Mouse (Mus musculus) cortical plate, adult 2 months (tissue): ENCODE measurements around the gene Gm45062. TPM values are rescaled to one million over a fixed set of nuclear protein-coding genes. Genes with fewer than 3 reads are reported as not detected.
A peak's percentile ranks its signal among the peaks of the same experiment; 100 is the strongest.

Source experiments
- H3K27ac ChIP-seq: fragments of 200-500 bp; 2 replicates; pipeline ENCODE4 v1.5.1; 2012; ENCODE audit warnings: low read length, control low read depth, inconsistent platforms; ENCODE audit not compliant: insufficient read depth
- H3K4me1 ChIP-seq: fragments of 200-500 bp; 2 replicates; pipeline ENCODE4 v1.6.1; 2011; ENCODE audit warnings: low read length; ENCODE audit not compliant: control insufficient read depth, insufficient read depth
- H3K4me3 ChIP-seq: fragments of 200-500 bp; 2 replicates; pipeline ENCODE4 v1.5.1; 2011; ENCODE audit warnings: mild to moderate bottlenecking, low read length, control low read depth; ENCODE audit not compliant: insufficient read depth
- CTCF ChIP-seq: fragments of 200-500 bp; IDR thresholded peaks from 2 replicates; pipeline ENCODE4 v1.5.1; 2011; ENCODE audit warnings: mild to moderate bottlenecking, control low read depth, low read length; ENCODE audit not compliant: insufficient read depth; ENCODE audit errors: extremely low read depth
- POLR2A ChIP-seq: fragments of 200-500 bp; IDR thresholded peaks from 2 replicates; pipeline ENCODE4 v1.6.1; 2011; ENCODE audit warnings: mild to moderate bottlenecking, low read length, control low read depth; ENCODE audit not compliant: insufficient read depth; ENCODE audit errors: extremely low read depth
- polyA plus RNA-seq: library from polyadenylated mRNA; depleted of rRNA; stranded (reverse); fragments of >200 nt; gene quantifications from 2 replicates; pipeline ENCODE4 v1.2.3, GENCODE M21; 2012

Gm45062 gene
- polyA plus RNA-seq, 1 experiment, result 21.9 TPM

GRCm38 (mm10) chr6:8347154-8347553, 87.9 kb downstream of the Gm45062 start:
- Histone ChIP-seq H3K27ac (no peak overlapping the region), H3K4me1 (no peaks in the 10 kb centered on the region), H3K4me3 (no peak overlapping the region)
- TF ChIP-seq POLR2A, result no peak
- TF ChIP-seq CTCF, result no peak

GRCm38 (mm10) chr6:8348344-8348743, 89.1 kb downstream of the Gm45062 start:
- Histone ChIP-seq H3K4me1 (peaks cover under 1% of the 10 kb centered on the region; the same call in 1 of the 2 replicates), H3K4me3 (no peak overlapping the region), H3K27ac (no peak overlapping the region)
- TF ChIP-seq POLR2A (no peak), CTCF (no peak)

GRCm38 (mm10) chr6:8349060-8349670, 89.9 kb downstream of the Gm45062 start:
- no peak overlapping the region for H3K27ac ChIP-seq
- no peak for TF ChIP-seq CTCF
- H3K4me1 ChIP-seq, result peaks cover 6% of the 10 kb centered on the region
- no peak overlapping the region for H3K4me3 ChIP-seq

GRCm38 (mm10) chr6:8351507-8351906, 92.3 kb downstream of the Gm45062 start:
- Histone ChIP-seq H3K27ac (no peak overlapping the region), H3K4me1 (peaks cover 6% of the 10 kb centered on the region), H3K4me3 (no peak overlapping the region)
- TF ChIP-seq CTCF (no peak), POLR2A (no peak)

- Histone ChIP-seq H3K4me1 (peaks cover 6% of the 10 kb centered on the region), H3K4me3 (no peak overlapping the region), H3K27ac (no peak overlapping the region)
- TF ChIP-seq POLR2A (no peak), CTCF (no peak)
Observed at GRCm38 (mm10) chr6:8352533-8353168, 93.4 kb downstream of the Gm45062 start.

- Histone ChIP-seq H3K4me3 (no peak overlapping the region), H3K4me1 (peaks cover 6% of the 10 kb centered on the region), H3K27ac (peak overlapping the region; percentile 49)
- no peak for TF ChIP-seq POLR2A
- TF ChIP-seq CTCF, result no peak
Observed at GRCm38 (mm10) chr6:8353461-8353860, 94.2 kb downstream of the Gm45062 start.

GRCm38 (mm10) chr6:8354846-8355245, 95.6 kb downstream of the Gm45062 start:
- TF ChIP-seq CTCF (no peak), POLR2A (no peak)
- Histone ChIP-seq H3K4me1 (peaks cover 6% of the 10 kb centered on the region), H3K27ac (no peak overlapping the region), H3K4me3 (no peak overlapping the region)

- peaks cover 6% of the 10 kb centered on the region for H3K4me1 ChIP-seq
- TF ChIP-seq CTCF, result no peak
- no peak for TF ChIP-seq POLR2A
- no peak overlapping the region for H3K27ac ChIP-seq
- no peak overlapping the region for H3K4me3 ChIP-seq
Observed at GRCm38 (mm10) chr6:8358232-8358631, 99.0 kb downstream of the Gm45062 start.

- TF ChIP-seq CTCF, result no peak
- no peak for TF ChIP-seq POLR2A
- Histone ChIP-seq H3K4me1 (peaks cover 2% of the 10 kb centered on the region), H3K4me3 (no peak overlapping the region), H3K27ac (no peak overlapping the region)
Observed at GRCm38 (mm10) chr6:8358782-8359181, 99.5 kb downstream of the Gm45062 start.

- Histone ChIP-seq H3K4me3 (no peak overlapping the region), H3K4me1 (no peaks in the 10 kb centered on the region; the same call in 1 of the 2 replicates), H3K27ac (no peak overlapping the region)
- TF ChIP-seq CTCF (no peak), POLR2A (no peak)
Observed at GRCm38 (mm10) chr6:8360805-8361204, 101.6 kb downstream of the Gm45062 start.
